Mouse (Mus musculus) mature B cell (primary cell): ENCODE measurements around the gene Musk.

Experiments
- in situ Hi-C: fragments of 300-500 bp; cut with MboI; formaldehyde crosslinking; loops from 2 replicates; pipeline ENCODE4 v1.14.3; 2019

Musk gene

GRCm38 (mm10) chr4:58417319-58417718 lies 131.6 kb downstream of the Musk start:
- in situ Hi-C loops, result no loop called here

- in situ Hi-C loops, result no loop called here
Measured at GRCm38 (mm10) chr4:58419225-58419624, 133.5 kb downstream of the Musk start.

- in situ Hi-C loops, result no loop called here
Measured at GRCm38 (mm10) chr4:58423276-58423930, 137.6 kb downstream of the Musk start.
